Mouse (Mus musculus) forebrain, embryonic 14.5 days (tissue): ENCODE data around the gene Gm13271. TPM values are rescaled to one million over a fixed set of nuclear protein-coding genes. Genes with fewer than 3 reads are reported as not detected.
"Not testable (repeated sequence)": the region's sequence is repeated elsewhere in the genome, so short reads cannot be mapped to it uniquely, and the experiment has no call there.

ENCODE experiments used
- ATAC-seq: fragments of 200-750 bp; cut with Nextera tagmentation; 2 replicates; pipeline ENCODE4 v1.8.0; 2017; ENCODE audit warnings: mild to moderate bottlenecking, moderate library complexity
- DNase-seq: peaks from one replicate; pipeline ENCODE4 v3.0.0-alpha.2; 2015; ENCODE audit warnings: low spot score
- H3K27ac ChIP-seq: fragments of 300-500 bp; sonication (generic); 2 replicates; pipeline ENCODE4 v1.5.1; 2014; ENCODE audit warnings: low read depth, mild to moderate bottlenecking, control low read depth, low read length, moderate library complexity
- H3K27me3 ChIP-seq: fragments of 300-500 bp; sonication (generic); replicated peaks from 2 replicates; pipeline ENCODE4 v1.6.1; 2014; ENCODE audit warnings: low read length, control low read depth, mixed read lengths; ENCODE audit not compliant: control insufficient read depth, insufficient read depth
- H3K36me3 ChIP-seq: fragments of 300-500 bp; sonication (generic); 2 replicates; pipeline ENCODE4 v1.6.1; 2014; ENCODE audit warnings: low read length, control low read depth; ENCODE audit not compliant: control insufficient read depth, insufficient read depth
- H3K4me1 ChIP-seq: fragments of 300-500 bp; sonication (generic); 2 replicates; pipeline ENCODE4 v1.6.1; 2014; ENCODE audit warnings: antibody characterized with exemption, low read length, control low read depth; ENCODE audit not compliant: control insufficient read depth, insufficient read depth
- H3K4me2 ChIP-seq: fragments of 300-500 bp; sonication (generic); 2 replicates; pipeline ENCODE4 v1.6.1; 2014; ENCODE audit warnings: mild to moderate bottlenecking, control low read depth, low read length
- H3K4me3 ChIP-seq: fragments of 300-500 bp; sonication (generic); 2 replicates; pipeline ENCODE4 v1.5.1; 2014; ENCODE audit warnings: low read depth, low read length, control low read depth
- H3K9ac ChIP-seq: fragments of 300-500 bp; sonication (generic); 2 replicates; pipeline ENCODE4 v1.6.1; 2014; ENCODE audit warnings: mild to moderate bottlenecking, low read length, control low read depth, moderate library complexity
- H3K9me3 ChIP-seq: fragments of 300-500 bp; sonication (generic); replicated peaks from 2 replicates; pipeline ENCODE4 v1.6.1; 2016; ENCODE audit warnings: low read length, control low read depth, mixed read lengths; ENCODE audit not compliant: control insufficient read depth
- WGBS: fragments of 180-500 bp; shearing (Covaris S2); extraction: QIAGEN DNeasy Blood & Tissue Kit; methylation state at CpG from one replicate; pipeline ENCODE4 v1.1.7; 2014; 5-methylcytosine and 5-hydroxymethylcytosine counted together
- polyA plus RNA-seq: library from polyadenylated mRNA; unstranded; fragments of >200 nt; fragmentation: Nextera tagmentation; extraction: Ambion mirVana; gene quantifications from 2 replicates; pipeline ENCODE4 v1.2.1, GENCODE M21; 2014

Gm13271 gene
- polyA plus RNA-seq, 1 experiment from 2014 or later, result not detected

- H3K4me2 ChIP-seq, result no peak overlapping the region
- ATAC-seq, result no peak
- 91% methylated on average over 6 of the region's 6 CpGs for WGBS
These were observed 27.9 kb upstream of the Gm13271 start for GRCm38 (mm10) chr4:88726727-88727126.

GRCm38 (mm10) chr4:88727324-88727723 lies 27.3 kb upstream of the Gm13271 start:
- DNase-seq, result peak; percentile 36
- Histone ChIP-seq H3K36me3 (no peaks in the 10 kb centered on the region), H3K9me3 (no peaks in the 10 kb centered on the region), H3K4me3 (no peak overlapping the region), H3K27me3 (no peaks in the 10 kb centered on the region), H3K4me2 (no peak overlapping the region), H3K27ac (no peak overlapping the region), H3K9ac (no peak overlapping the region), H3K4me1 (no peaks in the 10 kb centered on the region)
- ATAC-seq, result no peak
- 3% methylated on average over 1 of the region's 1 CpGs for WGBS

More at GRCm38 (mm10) chr4:88726727-88727126, 27.9 kb upstream of the Gm13271 start:
- Histone ChIP-seq H3K9ac (no peak overlapping the region), H3K9me3 (no peaks in the 10 kb centered on the region), H3K36me3 (no peaks in the 10 kb centered on the region), H3K4me1 (no peaks in the 10 kb centered on the region), H3K27ac (no peak overlapping the region), H3K27me3 (no peaks in the 10 kb centered on the region), H3K4me3 (no peak overlapping the region)
- DNase-seq, result no peak

- WGBS, result 1% methylated on average over 2 of the region's 2 CpGs
- ATAC-seq (no peak; the same call in 1 of the 2 replicates), DNase-seq (peak; percentile 74)
- H3K4me3 ChIP-seq, result no peak overlapping the region
- H3K27ac ChIP-seq, result no peak overlapping the region
- H3K9me3 ChIP-seq, result no peaks in the 10 kb centered on the region
- no peak overlapping the region for H3K9ac ChIP-seq
- H3K27me3 ChIP-seq, result no peaks in the 10 kb centered on the region
- no peaks in the 10 kb centered on the region for H3K36me3 ChIP-seq
- no peak overlapping the region for H3K4me2 ChIP-seq
- H3K4me1 ChIP-seq, result no peaks in the 10 kb centered on the region
These were observed 16.2 kb upstream of the Gm13271 start for GRCm38 (mm10) chr4:88738480-88738879.

GRCm38 (mm10) chr4:88739036-88739435 lies 15.6 kb upstream of the Gm13271 start:
- no peak for DNase-seq
- no peak for ATAC-seq
- H3K4me2 ChIP-seq, result no peak overlapping the region
- H3K9ac ChIP-seq, result no peak overlapping the region
- 90% methylated on average over 6 of the region's 6 CpGs for WGBS
- no peaks in the 10 kb centered on the region for H3K9me3 ChIP-seq
- no peaks in the 10 kb centered on the region for H3K36me3 ChIP-seq
- H3K27me3 ChIP-seq, result no peaks in the 10 kb centered on the region
- no peaks in the 10 kb centered on the region for H3K4me1 ChIP-seq
- no peak overlapping the region for H3K4me3 ChIP-seq
- no peak overlapping the region for H3K27ac ChIP-seq

GRCm38 (mm10) chr4:88741426-88741825 lies 13.2 kb upstream of the Gm13271 start:
- no peaks in the 10 kb centered on the region for H3K4me1 ChIP-seq
- no peaks in the 10 kb centered on the region for H3K27me3 ChIP-seq
- whole genome bisulfite sequencing, result 96% methylated on average over 4 of the region's 4 CpGs
- no peak overlapping the region for H3K9ac ChIP-seq
- H3K9me3 ChIP-seq, result no peaks in the 10 kb centered on the region
- no peak overlapping the region for H3K27ac ChIP-seq
- no peaks in the 10 kb centered on the region for H3K36me3 ChIP-seq
- no peak overlapping the region for H3K4me2 ChIP-seq
- ATAC-seq (no peak), DNase-seq (no peak)
- no peak overlapping the region for H3K4me3 ChIP-seq

GRCm38 (mm10) chr4:88742771-88743371 lies 11.8 kb upstream of the Gm13271 start:
- H3K4me3 ChIP-seq, result no peak overlapping the region
- no peaks in the 10 kb centered on the region for H3K27me3 ChIP-seq
- H3K9me3 ChIP-seq, result no peaks in the 10 kb centered on the region
- whole genome bisulfite sequencing, result 63% methylated on average over 7 of the region's 7 CpGs
- DNase-seq (no peak), ATAC-seq (no peak)
- no peak overlapping the region for H3K4me2 ChIP-seq
- no peak overlapping the region for H3K9ac ChIP-seq
- no peak overlapping the region for H3K27ac ChIP-seq
- no peaks in the 10 kb centered on the region for H3K36me3 ChIP-seq
- no peaks in the 10 kb centered on the region for H3K4me1 ChIP-seq

GRCm38 (mm10) chr4:88744207-88744606 lies 10.5 kb upstream of the Gm13271 start:
- ATAC-seq (no peak), DNase-seq (no peak)
- no peaks in the 10 kb centered on the region for H3K9me3 ChIP-seq
- H3K4me1 ChIP-seq, result no peaks in the 10 kb centered on the region
- no peak overlapping the region for H3K27ac ChIP-seq
- H3K4me2 ChIP-seq, result no peak overlapping the region
- no peak overlapping the region for H3K9ac ChIP-seq
- 63% methylated on average over 3 of the region's 3 CpGs for WGBS
- H3K4me3 ChIP-seq, result no peak overlapping the region
- H3K36me3 ChIP-seq, result no peaks in the 10 kb centered on the region
- H3K27me3 ChIP-seq, result no peaks in the 10 kb centered on the region

- WGBS, result 77% methylated on average over 6 of the region's 6 CpGs
- Histone ChIP-seq H3K27me3 (no peaks in the 10 kb centered on the region), H3K4me3 (no peak overlapping the region), H3K36me3 (no peaks in the 10 kb centered on the region), H3K4me2 (no peak overlapping the region), H3K27ac (no peak overlapping the region), H3K4me1 (no peaks in the 10 kb centered on the region), H3K9ac (no peak overlapping the region), H3K9me3 (no peaks in the 10 kb centered on the region)
- no peak for ATAC-seq
- no peak for DNase-seq
These were observed 4.7 kb upstream of the Gm13271 start for GRCm38 (mm10) chr4:88749926-88750325.

- Histone ChIP-seq H3K9ac (peak overlapping the region; percentile 58), H3K4me2 (peak overlapping the region; percentile 68), H3K4me3 (peak overlapping the region; percentile 37), H3K27ac (peak overlapping the region; percentile 44; the same call in 1 of the 2 replicates)
- not testable (repeated sequence) for H3K4me1 ChIP-seq, DNase-seq, H3K36me3 ChIP-seq, H3K27me3 ChIP-seq, H3K9me3 ChIP-seq, ATAC-seq
- 13% methylated on average over 28 of the region's 31 CpGs for WGBS
These were observed 2.2 kb downstream of the Gm13271 start for GRCm38 (mm10) chr4:88756581-88757513.
